Mouse (Mus musculus) heart, postnatal 4 days (tissue): ENCODE measurements around the gene Gm49320. TPM values are rescaled to one million over a fixed set of nuclear protein-coding genes. Genes with fewer than 3 reads are reported as not detected.
"Not testable (repeated sequence)": the region's sequence is repeated elsewhere in the genome, so short reads cannot be mapped to it uniquely, and the experiment has no call there.

Experiments used
- DNase-seq: peaks from one replicate; pipeline ENCODE4 v3.0.0; 2021
- total RNA-seq, 2 experiments: library from RNA; stranded (reverse); gene quantifications; 2 replicates each; pipeline ENCODE4 v1.2.3; 2021

The Gm49320 gene
- total RNA-seq, 2 experiments from 2014 or later, result 0.24 to 0.52 TPM

- DNase-seq, result no peak
These were observed 11.8 kb upstream of the Gm49320 start, which contains the start of gene Lrrc8e for GRCm38 (mm10) chr8:4226739-4227347. Gene Lrrc8e, plus strand, starts transcription at chr8:4226827.

GRCm38 (mm10) chr8:4227919-4228318 is 10.7 kb upstream of the Gm49320 start:
- no peak for DNase-seq

GRCm38 (mm10) chr8:4229784-4230183 is 8.9 kb upstream of the Gm49320 start:
- DNase-seq, result no peak

GRCm38 (mm10) chr8:4230612-4231351 is 7.9 kb upstream of the Gm49320 start:
- no peak for DNase-seq

- DNase-seq, result no peak
These were observed 741 bp upstream of the Gm49320 start for GRCm38 (mm10) chr8:4237814-4238433.

GRCm38 (mm10) chr8:4239193-4239890 is 677 bp downstream of the Gm49320 start:
- no peak for DNase-seq

GRCm38 (mm10) chr8:4245061-4245460 is 6.4 kb downstream of the Gm49320 start:
- DNase-seq, result no peak

- DNase-seq, result no peak
These were observed 7.1 kb downstream of the Gm49320 start for GRCm38 (mm10) chr8:4245737-4246136.

GRCm38 (mm10) chr8:4247241-4247640 is 8.6 kb downstream of the Gm49320 start:
- DNase-seq, result no peak

- DNase-seq, result no peak
These were observed 9.4 kb downstream of the Gm49320 start, which contains the start of gene Tgfbr3l for GRCm38 (mm10) chr8:4247951-4248540. Gene Tgfbr3l, plus strand, starts transcription at chr8:4248214.

GRCm38 (mm10) chr8:4249213-4249612 is 10.5 kb downstream of the Gm49320 start:
- DNase-seq, result peak; percentile 69

GRCm38 (mm10) chr8:4250306-4250970 is 11.8 kb downstream of the Gm49320 start:
- peak; percentile 90 for DNase-seq

- DNase-seq, result no peak
These were observed 13.6 kb downstream of the Gm49320 start for GRCm38 (mm10) chr8:4252116-4252760.

GRCm38 (mm10) chr8:4252934-4253841 is 14.5 kb downstream of the Gm49320 start, which contains the start of gene Snapc2:
Gene Snapc2, plus strand, starts transcription at chr8:4253080.
- DNase-seq, result peak; percentile 96

GRCm38 (mm10) chr8:4254001-4254400 is 15.3 kb downstream of the Gm49320 start:
- DNase-seq, result peak; percentile 77

- DNase-seq, result not testable (repeated sequence)
These were observed 16.8 kb downstream of the Gm49320 start for GRCm38 (mm10) chr8:4255471-4255870.

GRCm38 (mm10) chr8:4256911-4257310 is 18.2 kb downstream of the Gm49320 start:
- no peak for DNase-seq

- no peak for DNase-seq
These were observed 18.7 kb downstream of the Gm49320 start for GRCm38 (mm10) chr8:4257350-4257749.

GRCm38 (mm10) chr8:4258233-4258632 is 19.6 kb downstream of the Gm49320 start:
- peak; percentile 87 for DNase-seq

- no peak for DNase-seq
These were observed 20.0 kb downstream of the Gm49320 start for GRCm38 (mm10) chr8:4258678-4259077.
